Mouse (Mus musculus): ENCODE data around the gene Dao. TPM values are rescaled to one million over a fixed set of nuclear protein-coding genes. Genes with fewer than 3 reads are reported as not detected.
A peak's percentile ranks its signal among the peaks of the same experiment; 100 is the strongest.

Dao gene
- total and polyA plus RNA-seq, 2 experiments from 2014 or later = 0.14 to 0.84 TPM

DNA sequence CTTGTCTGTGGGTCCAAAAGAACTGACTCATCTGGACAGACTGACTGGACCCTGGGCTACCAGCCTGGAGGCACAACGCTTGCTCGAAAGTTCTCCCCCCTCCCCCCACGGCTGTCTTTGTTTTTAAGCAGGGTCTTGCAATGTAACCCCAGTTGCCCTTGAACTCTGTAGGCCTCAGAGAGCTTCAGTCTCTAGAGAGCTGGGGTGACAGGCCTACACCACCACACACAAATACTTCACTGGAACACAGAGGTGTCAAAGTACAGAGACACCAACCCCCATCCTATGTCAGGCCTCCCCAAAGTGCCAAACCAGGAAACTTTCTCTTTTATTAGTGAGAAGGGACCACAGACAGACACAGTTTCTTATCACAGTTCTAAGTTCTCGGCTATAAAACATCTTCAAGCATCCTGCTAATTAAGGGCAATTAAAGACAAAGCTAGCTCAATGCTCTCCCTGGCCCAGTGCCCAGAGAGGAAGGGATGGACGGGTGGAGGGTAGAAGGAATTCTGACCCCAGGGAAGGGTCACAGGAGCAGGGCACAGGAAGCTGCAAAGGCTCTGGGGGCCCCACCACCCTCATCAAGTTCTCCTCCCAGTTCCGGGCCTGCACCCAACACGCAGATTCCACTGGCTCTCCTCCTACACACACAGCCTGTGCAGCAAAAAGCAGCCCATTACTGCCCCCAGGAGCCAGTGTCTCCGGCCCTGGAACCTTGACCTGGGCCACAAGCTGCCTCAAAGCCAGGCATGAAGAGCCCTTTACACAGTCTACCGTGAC is 17.1 kb upstream of the Dao start:
- Histone ChIP-seq H3K9ac (replicated peaks; ENCODE audit: low read length) (no peak overlapping the region), H3K27ac (no peak overlapping the region), H3K27me3 (ENCODE audit: insufficient read depth, low read length) (no peaks in the 10 kb centered on the region), H3K4me2 (ENCODE audit: low read depth, low read length) (no peak overlapping the region), H3K9me3 (ENCODE audit: low read length) (no peaks in the 10 kb centered on the region), H3K36me3 (ENCODE audit: insufficient read depth, low read length) (peaks cover 9% of the 10 kb centered on the region; the same call in 1 of the 2 replicates), H3K4me1 (ENCODE audit: insufficient read depth, low read length) (no peaks in the 10 kb centered on the region), H3K4me3 (ENCODE audit: low read length) (no peak overlapping the region)
- WGBS = 56% methylated on average over 9 of the region's 9 CpGs
- ATAC-seq (no peak), DNase-seq (ENCODE audit: low spot score) (no peak)
- no peak for TF ChIP-seq CTCF (IDR thresholded peaks at IDR 0.05; ENCODE audit: low read depth)

DNA sequence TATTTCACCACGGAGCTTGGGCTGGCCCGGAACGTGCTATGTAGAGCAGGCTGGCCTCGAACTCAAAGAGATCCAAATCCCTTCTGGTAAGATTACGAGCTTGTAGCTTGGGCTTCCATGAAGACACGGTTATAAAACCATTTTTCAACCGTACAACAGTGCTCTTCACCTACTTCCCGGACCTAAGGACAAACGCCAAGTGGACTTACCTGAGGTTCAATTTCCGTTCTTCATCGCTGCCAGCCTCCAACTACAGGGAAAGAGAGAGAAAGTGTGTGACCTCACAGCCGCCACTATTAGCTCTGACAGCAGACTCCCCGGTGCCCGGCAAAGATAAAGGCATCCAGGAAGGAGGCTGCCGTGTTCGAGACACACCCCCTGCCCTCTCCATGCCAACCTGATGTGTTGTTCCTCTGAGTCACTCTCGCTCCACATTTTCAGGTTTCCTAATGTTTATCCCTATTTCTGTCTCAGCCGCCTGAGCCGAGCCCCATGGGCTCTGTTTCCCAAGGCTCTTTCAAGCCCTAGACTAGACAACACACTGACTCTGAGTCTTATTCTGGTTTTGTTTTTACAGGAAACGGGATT is 14.0 kb upstream of the Dao start:
- WGBS = 82% methylated on average over 20 of the region's 20 CpGs
- Histone ChIP-seq H3K4me3 (ENCODE audit: low read length) (no peak overlapping the region), H3K4me2 (ENCODE audit: low read depth, low read length) (no peak overlapping the region), H3K36me3 (ENCODE audit: insufficient read depth, low read length) (peaks cover 9% of the 10 kb centered on the region; the same call in 1 of the 2 replicates), H3K27me3 (ENCODE audit: insufficient read depth, low read length) (no peaks in the 10 kb centered on the region), H3K9me3 (ENCODE audit: low read length) (no peaks in the 10 kb centered on the region), H3K9ac (replicated peaks; ENCODE audit: low read length) (no peak overlapping the region), H3K27ac (no peak overlapping the region), H3K4me1 (ENCODE audit: insufficient read depth, low read length) (peaks cover 8% of the 10 kb centered on the region; the same call in 1 of the 2 replicates)
- DNase-seq (ENCODE audit: low spot score) (no peak), ATAC-seq (no peak)
- no peak for TF ChIP-seq CTCF (IDR thresholded peaks at IDR 0.05; ENCODE audit: low read depth)

DNA sequence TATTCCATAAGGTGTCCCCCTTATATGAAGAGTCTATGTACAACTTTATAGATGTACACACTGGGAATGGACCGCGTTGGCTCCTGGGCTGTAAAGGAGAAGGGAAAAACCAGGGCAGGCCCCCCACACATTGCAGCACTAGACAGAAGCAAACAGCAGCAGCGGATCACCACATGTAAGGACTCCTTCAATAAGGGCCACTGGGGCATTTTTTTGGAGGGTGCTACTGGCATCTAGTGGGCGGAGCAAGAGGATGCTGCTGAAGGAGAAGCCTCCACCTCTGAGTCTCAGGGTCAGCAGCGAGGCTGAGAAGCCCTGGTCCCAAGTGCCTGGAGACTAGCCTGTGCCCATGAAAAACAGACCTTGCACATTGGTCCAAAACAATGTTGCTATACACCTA is 12.9 kb upstream of the Dao start:
- Histone ChIP-seq H3K27ac (no peak overlapping the region), H3K9me3 (ENCODE audit: low read length) (no peaks in the 10 kb centered on the region), H3K27me3 (ENCODE audit: insufficient read depth, low read length) (no peaks in the 10 kb centered on the region), H3K4me2 (ENCODE audit: low read depth, low read length) (no peak overlapping the region), H3K4me3 (ENCODE audit: low read length) (no peak overlapping the region), H3K4me1 (ENCODE audit: insufficient read depth, low read length) (peaks cover 8% of the 10 kb centered on the region; the same call in 1 of the 2 replicates), H3K9ac (replicated peaks; ENCODE audit: low read length) (no peak overlapping the region), H3K36me3 (ENCODE audit: insufficient read depth, low read length) (peaks cover 9% of the 10 kb centered on the region; the same call in 1 of the 2 replicates)
- no peak for DNase-seq (ENCODE audit: low spot score)
- TF ChIP-seq CTCF (IDR thresholded peaks at IDR 0.05; ENCODE audit: low read depth) = no peak
- WGBS = 89% methylated on average over 5 of the region's 5 CpGs
- no peak for ATAC-seq

DNA sequence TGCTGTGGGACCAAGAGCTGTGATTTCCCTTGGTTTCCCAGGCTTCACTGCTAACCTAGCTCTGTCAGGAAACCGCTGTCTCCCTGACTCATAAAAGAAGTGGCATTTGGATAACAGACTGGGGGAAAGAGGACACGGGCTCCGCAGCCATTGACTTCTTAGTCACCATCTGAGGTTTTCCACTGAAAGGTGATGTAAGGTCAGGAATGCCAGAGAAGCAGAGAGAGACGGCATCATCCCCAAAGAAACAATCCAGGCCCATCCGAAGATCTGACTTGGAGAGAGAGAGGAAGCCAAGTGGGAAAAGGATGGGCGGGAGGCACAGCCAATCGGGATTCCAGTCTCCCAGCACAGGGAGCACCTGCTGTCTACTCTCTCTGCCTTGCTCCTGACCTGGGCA is 12.4 kb upstream of the Dao start:
- WGBS = 59% methylated on average over 7 of the region's 7 CpGs
- Histone ChIP-seq H3K9ac (replicated peaks; ENCODE audit: low read length) (0 out of 2 replicates have a peak overlapping the region, but pooled peaks have one; percentile 26), H3K4me3 (ENCODE audit: low read length) (no peak overlapping the region), H3K9me3 (ENCODE audit: low read length) (no peaks in the 10 kb centered on the region), H3K4me2 (ENCODE audit: low read depth, low read length) (peak overlapping the region; percentile 20; the same call in 1 of the 2 replicates), H3K27ac (no peak overlapping the region), H3K36me3 (ENCODE audit: insufficient read depth, low read length) (peaks cover 9% of the 10 kb centered on the region; the same call in 1 of the 2 replicates), H3K27me3 (ENCODE audit: insufficient read depth, low read length) (no peaks in the 10 kb centered on the region), H3K4me1 (ENCODE audit: insufficient read depth, low read length) (peaks cover 8% of the 10 kb centered on the region; the same call in 1 of the 2 replicates)
- TF ChIP-seq CTCF (IDR thresholded peaks at IDR 0.05; ENCODE audit: low read depth) = no peak
- DNase-seq (ENCODE audit: low spot score) = no peak
- ATAC-seq = no peak

DNA sequence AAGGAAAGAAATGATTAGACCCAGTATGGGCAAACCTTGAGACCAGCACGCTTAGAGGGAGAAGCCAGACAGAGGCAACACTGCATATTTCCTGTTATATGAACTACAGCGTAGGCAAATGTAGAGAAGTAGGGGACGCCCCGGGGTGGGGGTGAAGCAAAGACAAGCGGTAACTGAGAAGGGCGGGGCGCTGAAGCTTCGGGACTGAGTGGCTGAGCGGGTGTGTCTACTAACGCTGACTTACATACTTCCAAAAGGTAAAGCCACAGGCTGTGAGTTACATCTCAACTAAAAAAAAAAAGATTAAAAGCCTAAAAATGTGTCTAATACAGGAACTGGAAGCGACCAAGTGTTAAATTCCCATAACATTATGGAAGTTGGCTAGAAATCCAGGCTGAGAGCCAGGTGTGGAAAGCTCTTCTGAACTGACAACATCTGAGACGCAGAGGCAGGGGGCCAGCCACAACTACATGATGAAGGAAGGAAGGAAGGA is 11.1 kb upstream of the Dao start:
- DNase-seq (ENCODE audit: low spot score) (no peak), ATAC-seq (no peak)
- H3K4me2 ChIP-seq (ENCODE audit: low read depth, low read length) = peak overlapping the region; percentile 89
- H3K27me3 ChIP-seq (ENCODE audit: insufficient read depth, low read length) = no peaks in the 10 kb centered on the region
- H3K27ac ChIP-seq = peak overlapping the region; percentile 95
- TF ChIP-seq CTCF (IDR thresholded peaks at IDR 0.05; ENCODE audit: low read depth) = no peak
- peak overlapping the region; percentile 82 for H3K4me3 ChIP-seq (ENCODE audit: low read length)
- H3K36me3 ChIP-seq (ENCODE audit: insufficient read depth, low read length) = peaks cover 7% of the 10 kb centered on the region; the same call in 1 of the 2 replicates
- peaks cover 8% of the 10 kb centered on the region; the same call in 1 of the 2 replicates for H3K4me1 ChIP-seq (ENCODE audit: insufficient read depth, low read length)
- peak overlapping the region; percentile 94 for H3K9ac ChIP-seq (replicated peaks; ENCODE audit: low read length)
- 29% methylated on average over 12 of the region's 12 CpGs for WGBS
- no peaks in the 10 kb centered on the region for H3K9me3 ChIP-seq (ENCODE audit: low read length)

DNA sequence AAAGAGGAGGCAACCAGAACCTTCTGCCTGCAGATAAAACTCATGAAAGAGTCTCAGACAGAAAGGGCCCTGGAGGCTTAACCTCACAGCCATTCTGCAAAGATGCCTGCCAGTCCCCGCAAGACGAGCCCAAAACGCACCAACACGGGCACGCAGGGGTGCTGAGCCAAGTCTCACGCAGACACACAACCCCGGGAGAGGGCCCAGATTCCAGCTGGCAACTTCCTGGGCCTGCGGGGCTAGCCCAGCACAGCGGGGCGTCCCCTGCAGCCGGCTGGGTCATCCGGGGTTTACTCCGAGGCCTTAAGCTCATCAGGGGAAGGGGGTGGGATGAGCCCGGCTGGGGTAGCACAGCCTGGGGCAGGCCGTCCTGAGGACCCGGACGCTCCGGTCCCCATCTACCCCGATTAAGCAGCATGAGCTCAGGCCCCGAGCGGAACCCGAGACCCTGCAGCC is 10.4 kb upstream of the Dao start:
- H3K4me3 ChIP-seq (ENCODE audit: low read length) = peak overlapping the region; percentile 82
- peaks cover 5% of the 10 kb centered on the region; the same call in 1 of the 2 replicates for H3K36me3 ChIP-seq (ENCODE audit: insufficient read depth, low read length)
- peak overlapping the region; percentile 89 for H3K4me2 ChIP-seq (ENCODE audit: low read depth, low read length)
- H3K27ac ChIP-seq = peak overlapping the region; percentile 95
- H3K4me1 ChIP-seq (ENCODE audit: insufficient read depth, low read length) = peaks cover 8% of the 10 kb centered on the region; the same call in 1 of the 2 replicates
- no peaks in the 10 kb centered on the region for H3K9me3 ChIP-seq (ENCODE audit: low read length)
- H3K9ac ChIP-seq (replicated peaks; ENCODE audit: low read length) = peak overlapping the region; percentile 94
- no peak for TF ChIP-seq CTCF (IDR thresholded peaks at IDR 0.05; ENCODE audit: low read depth)
- H3K27me3 ChIP-seq (ENCODE audit: insufficient read depth, low read length) = no peaks in the 10 kb centered on the region
- DNase-seq (ENCODE audit: low spot score) (peak; percentile 62), ATAC-seq (peak; percentile 73)
- WGBS = 0% methylated on average over 22 of the region's 22 CpGs
